Comparison of ENCODE assay signal across 8 mouse cellular contexts in the genomic region with DNA sequence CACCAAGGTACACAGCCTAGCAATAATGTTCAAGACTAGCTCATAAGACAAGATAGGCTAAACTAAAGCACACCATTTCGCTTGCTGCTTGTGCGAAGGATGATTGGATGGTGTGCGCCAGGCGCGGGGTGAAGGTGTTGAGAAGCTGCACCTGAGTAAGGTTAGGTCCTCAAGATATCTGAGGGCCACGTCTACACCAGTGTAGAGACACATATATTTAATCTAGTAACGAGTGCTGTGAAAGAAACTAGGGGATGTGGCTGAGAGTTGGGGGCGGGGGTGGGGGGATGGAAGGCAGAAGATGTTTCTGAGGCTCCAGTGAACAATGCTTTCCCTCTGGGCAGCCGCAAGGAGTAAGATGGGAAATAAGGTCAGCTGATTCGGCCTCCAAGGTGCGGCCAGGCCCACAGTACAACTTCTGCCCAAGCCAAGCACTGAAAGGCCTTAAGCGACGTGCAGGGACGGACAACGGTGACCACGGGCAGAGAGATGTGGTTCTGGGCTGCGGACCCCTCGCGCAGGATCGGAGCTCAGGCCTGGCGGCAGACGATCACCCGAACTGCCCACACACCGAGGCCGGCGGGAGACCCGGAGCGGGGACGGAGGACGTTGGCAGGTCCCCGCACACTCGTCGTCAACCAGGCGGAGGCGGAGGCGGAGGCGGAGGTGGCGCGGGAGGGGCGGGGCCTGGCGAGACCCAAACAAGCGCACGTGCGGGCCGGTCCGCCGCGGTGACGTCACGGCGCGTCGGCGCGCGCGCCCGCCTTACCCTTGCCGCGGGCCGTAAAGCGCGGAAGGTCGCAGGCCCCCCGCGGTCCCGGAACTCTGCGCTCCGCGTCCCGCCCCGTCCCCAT. TPM values are rescaled to one million over a fixed set of nuclear protein-coding genes. Genes with fewer than 3 reads are reported as not detected.
DNase-seq lines count a peak whose midpoint lies in the region; ATAC-seq lines count a peak whose summit lies in the region.

Pdpr (plus strand) TSS at position 766 of the 854 bp plus-strand sequence.

- peak within 1 kb of the TSS; percentile 92 for H3K4me3 ChIP-seq in brown adipose tissue, adult 24 weeks (ENCODE audit: insufficient read depth, low read depth, low read length)
- peak within 1 kb of the TSS; percentile 68 to 93 for H3K4me3 ChIP-seq in heart, embryonic 14.5 days (ENCODE audit: control insufficient read depth in 1 of 2, insufficient read depth in 1 of 2, low read depth in 1 of 2, low read length in 2 of 2)
- peak within 1 kb of the TSS; percentile 69 for H3K4me3 ChIP-seq in liver, embryonic 13.5 days (replicated peaks)
- peak within 1 kb of the TSS; percentile 69 for H3K4me3 ChIP-seq in stomach, embryonic 16.5 days (replicated peaks; ENCODE audit: low read length)

- no peaks in the 10 kb centered on the region for H3K36me3 ChIP-seq in heart, embryonic 14.5 days (ENCODE audit: control insufficient read depth, insufficient read depth, low read length)
- no peaks in the 10 kb centered on the region for H3K36me3 ChIP-seq in liver, embryonic 13.5 days
- H3K36me3 ChIP-seq in stomach, embryonic 16.5 days (ENCODE audit: control insufficient read depth, insufficient read depth, low read length), result no peaks in the 10 kb centered on the region

- peak; percentile 96 for DNase-seq in CD4-positive, CD25-positive, alpha-beta regulatory T cell, adult 2 months (ENCODE audit: low read depth, low spot score)
- peak; percentile 31 for DNase-seq in fibroblast of lung, adult 2 months (ENCODE audit: low read depth)
- DNase-seq in kidney, postnatal 14 days, result peak; percentile 96
- DNase-seq in liver, embryonic 13.5 days, result peak; percentile 88
- DNase-seq in neural tube, embryonic 10.5 days (ENCODE audit: extremely low spot score, low spot score), result peak; percentile 88

- peak within 1 kb of the TSS; percentile 88 for H3K4me2 ChIP-seq in heart, embryonic 14.5 days (ENCODE audit: low read length)
- peak within 1 kb of the TSS; percentile 88 for H3K4me2 ChIP-seq in liver, embryonic 13.5 days
- peak within 1 kb of the TSS; percentile 89 for H3K4me2 ChIP-seq in stomach, embryonic 16.5 days (ENCODE audit: low read depth, low read length)

- H3K27me3 ChIP-seq in heart, embryonic 14.5 days (ENCODE audit: control insufficient read depth, insufficient read depth, low read length), result no peaks in the 10 kb centered on the region
- H3K27me3 ChIP-seq in liver, embryonic 13.5 days, result peaks cover 6% of the 10 kb centered on the region; the same call in 1 of the 2 replicates
- no peaks in the 10 kb centered on the region for H3K27me3 ChIP-seq in stomach, embryonic 16.5 days (ENCODE audit: control insufficient read depth, insufficient read depth, low read length)

- H3K4me1 ChIP-seq in brown adipose tissue, adult 24 weeks (ENCODE audit: control insufficient read depth, insufficient read depth, insufficient read length, low read length), result peaks cover 12% of the 10 kb centered on the region
- peaks cover 3 to 5% of the 10 kb centered on the region in 2 experiments; a peak in 3 of 4 replicates for H3K4me1 ChIP-seq in heart, embryonic 14.5 days (ENCODE audit: control insufficient read depth in 2 of 2, insufficient read depth in 2 of 2, low read length in 2 of 2)
- peaks cover 31% of the 10 kb centered on the region for H3K4me1 ChIP-seq in liver, embryonic 13.5 days (replicated peaks)
- H3K4me1 ChIP-seq in stomach, embryonic 16.5 days (ENCODE audit: control insufficient read depth, insufficient read depth, low read length), result peaks cover 5% of the 10 kb centered on the region

- H3K9ac ChIP-seq in heart, embryonic 14.5 days (ENCODE audit: low read length), result peak within 1 kb of the TSS; percentile 80
- peak within 1 kb of the TSS; percentile 73 for H3K9ac ChIP-seq in liver, embryonic 13.5 days
- peak within 1 kb of the TSS; percentile 75 for H3K9ac ChIP-seq in stomach, embryonic 16.5 days (ENCODE audit: low read length)

- H3K27ac ChIP-seq in brown adipose tissue, adult 24 weeks (replicated peaks; ENCODE audit: low read depth, low read length), result peak within 1 kb of the TSS; percentile 84
- peak within 1 kb of the TSS; percentile 68 to 70 for H3K27ac ChIP-seq in heart, embryonic 14.5 days (replicated peaks in 1 of 2; ENCODE audit: control insufficient read depth in 1 of 2, insufficient read depth in 1 of 2, low read depth in 2 of 2, low read length in 2 of 2)
- no peak within 1 kb of the TSS for H3K27ac ChIP-seq in liver, embryonic 13.5 days
- H3K27ac ChIP-seq in stomach, embryonic 16.5 days (ENCODE audit: low read length), result no peak within 1 kb of the TSS

- no peaks in the 10 kb centered on the region for H3K9me3 ChIP-seq in heart, embryonic 14.5 days (ENCODE audit: control insufficient read depth, low read length)
- H3K9me3 ChIP-seq in liver, embryonic 13.5 days (replicated peaks), result no peaks in the 10 kb centered on the region
- H3K9me3 ChIP-seq in stomach, embryonic 16.5 days (replicated peaks; ENCODE audit: control insufficient read depth, low read length), result no peaks in the 10 kb centered on the region

- peak; percentile 92 for ATAC-seq in heart, embryonic 14.5 days (ENCODE audit: insufficient number of reproducible peaks, insufficient read depth, low FRiP score, low read depth)
- ATAC-seq in liver, embryonic 13.5 days (ENCODE audit: low read depth), result peak; percentile 84
- peak; percentile 94 for ATAC-seq in stomach, embryonic 16.5 days (ENCODE audit: insufficient read depth, low FRiP score)

- WGBS in heart, embryonic 14.5 days, result 5% methylated on average over 63 of the region's 72 CpGs
- WGBS in liver, embryonic 13.5 days (ENCODE audit: insufficient replicate concordance), result 6% methylated on average over 55 of the region's 72 CpGs
- WGBS in stomach, embryonic 16.5 days, result 8% methylated on average over 41 of the region's 72 CpGs

RNA-seq across cellular contexts. Expression of gene Pdpr, which starts in this region (rescaled TPM):
- 21.3 and 50.5 TPM in 2 replicates for polyA plus RNA-seq in brown adipose tissue, adult 24 weeks (2012; ENCODE audit: insufficient read depth, insufficient read length, missing spikeins)
- polyA plus RNA-seq in heart, embryonic 14.5 days (2014; fragmentation: Nextera tagmentation; extraction: Ambion mirVana), result 9.3 and 9.8 TPM in 2 replicates
- 2.9 and 3.9 TPM in 2 replicates for polyA plus RNA-seq in liver, embryonic 13.5 days (2015; fragmentation: Nextera tagmentation; extraction: Ambion mirVana)
- 9.7 and 10.8 TPM in 2 replicates for polyA plus RNA-seq in stomach, embryonic 16.5 days (2015; fragmentation: Nextera tagmentation; extraction: Ambion mirVana)

Comparison
In these comparisons a context has a peak if more than half of its experiments do, and no peak if none do; other contexts are left out.
1. DNase-seq: peak in every context shown above with its lines; median percentile 96 in CD4-positive, CD25-positive, alpha-beta regulatory T cell, adult 2 months; 96 in kidney, postnatal 14 days; 88 in liver, embryonic 13.5 days; 88 in neural tube, embryonic 10.5 days; 31 in fibroblast of lung, adult 2 months.
2. H3K27ac ChIP-seq: peak in brown adipose tissue, adult 24 weeks (single experiment) and heart, embryonic 14.5 days (2 of 2); none in liver, embryonic 13.5 days (single experiment) and stomach, embryonic 16.5 days (single experiment).
3. Peak in every context shown above with its lines, with median percentiles within 50 percentile points of each other: H3K4me3 ChIP-seq, ATAC-seq, H3K4me2 ChIP-seq and H3K9ac ChIP-seq.